Comparison of ENCODE assay signal across 8 mouse cellular contexts in genomic region chr8:105851651-105852143, GRCm38 (mm10). TPM values are rescaled to one million over a fixed set of nuclear protein-coding genes. Genes with fewer than 3 reads are reported as not detected.
DNase-seq lines count a peak whose midpoint lies in the region; ATAC-seq and TF ChIP-seq lines count a peak whose summit lies in the region.

No protein-coding gene starts in this region.

- H3K4me1 ChIP-seq in cerebellum, adult 2 months (ENCODE audit: control insufficient read depth, insufficient read depth, low read length) = no peaks in the 10 kb centered on the region
- peaks cover 13% of the 10 kb centered on the region; the same call in 1 of the 2 replicates for H3K4me1 ChIP-seq in forebrain, postnatal 0 days (ENCODE audit: insufficient read depth)
- peaks cover 20% of the 10 kb centered on the region for H3K4me1 ChIP-seq in lung, embryonic 15.5 days
- peaks cover 8% of the 10 kb centered on the region for H3K4me1 ChIP-seq in olfactory bulb, adult 2 months (ENCODE audit: control insufficient read depth, insufficient read depth, low read length)
- H3K4me1 ChIP-seq in thymus, adult 2 months (replicated peaks; ENCODE audit: control insufficient read depth, insufficient read depth, low read length) = peaks cover 18% of the 10 kb centered on the region

- no peaks in the 10 kb centered on the region for H3K9me3 ChIP-seq in forebrain, postnatal 0 days (ENCODE audit: low read length)
- no peaks in the 10 kb centered on the region for H3K9me3 ChIP-seq in lung, embryonic 15.5 days

- H3K4me2 ChIP-seq in forebrain, postnatal 0 days (ENCODE audit: low read depth) = peak overlapping the region; percentile 68
- peak overlapping the region; percentile 73 for H3K4me2 ChIP-seq in lung, embryonic 15.5 days

- H3K9ac ChIP-seq in forebrain, postnatal 0 days = peak overlapping the region; percentile 66
- peak overlapping the region; percentile 84 for H3K9ac ChIP-seq in lung, embryonic 15.5 days

- H3K27ac ChIP-seq in cerebellum, adult 2 months (ENCODE audit: insufficient read depth, low read length) = no peak overlapping the region
- peak overlapping the region; percentile 81 for H3K27ac ChIP-seq in forebrain, postnatal 0 days (ENCODE audit: low read depth, low read length)
- H3K27ac ChIP-seq in lung, embryonic 15.5 days = peak overlapping the region; percentile 74
- no peak overlapping the region for H3K27ac ChIP-seq in olfactory bulb, adult 2 months (ENCODE audit: insufficient read depth, low read depth, low read length)
- H3K27ac ChIP-seq in thymus, adult 2 months (ENCODE audit: control insufficient read depth, insufficient read depth, low read length) = peak overlapping the region; percentile 1; the same call in 1 of the 2 replicates

- TF ChIP-seq CTCF in cerebellum, adult 2 months (IDR thresholded peaks at IDR 0.05; ENCODE audit: borderline replicate concordance, insufficient read depth, low read depth, low read length) = no peak
- TF ChIP-seq CTCF in forebrain, postnatal 0 days (IDR thresholded peaks at IDR 0.05; ENCODE audit: low read depth) = no peak
- TF ChIP-seq CTCF in olfactory bulb, adult 2 months (IDR thresholded peaks at IDR 0.05; ENCODE audit: insufficient read depth, low read depth, low read length) = no peak
- TF ChIP-seq CTCF in thymus, adult 2 months (IDR thresholded peaks at IDR 0.05; ENCODE audit: borderline replicate concordance, control insufficient read depth, extremely low read depth, insufficient read depth, low read length, poor library complexity) = no peak

- TF ChIP-seq POLR2A in cerebellum, adult 2 months (IDR thresholded peaks at IDR 0.05; ENCODE audit: borderline replicate concordance, insufficient read depth, low read length) = peak; percentile 79
- TF ChIP-seq POLR2A in olfactory bulb, adult 2 months (IDR thresholded peaks at IDR 0.05; ENCODE audit: insufficient read depth, low read depth, low read length) = peak; percentile 86
- peak; percentile 94 for TF ChIP-seq POLR2A in thymus, adult 2 months (IDR thresholded peaks at IDR 0.05; ENCODE audit: control insufficient read depth, extremely low read depth, insufficient read depth, low read length, poor library complexity)

- under 1% methylated on average over 34 of the region's 34 CpGs for WGBS in cerebellum, adult 2 months
- WGBS in forebrain, postnatal 0 days = under 1% methylated on average over 34 of the region's 34 CpGs
- WGBS in lung, embryonic 15.5 days = under 1% methylated on average over 34 of the region's 34 CpGs
- WGBS in olfactory bulb, adult 2 months = under 1% methylated on average over 34 of the region's 34 CpGs
- under 1% methylated on average over 34 of the region's 34 CpGs for WGBS in thymus, adult 2 months

- ATAC-seq in forebrain, postnatal 0 days = peak; percentile 90
- peak; percentile 75 for ATAC-seq in lung, embryonic 15.5 days (ENCODE audit: borderline replicate concordance, extremely low read depth, low FRiP score, low TSS enrichment)

- no peaks in the 10 kb centered on the region for H3K27me3 ChIP-seq in cerebellum, adult 2 months (ENCODE audit: control insufficient read depth, insufficient read depth, low read length)
- H3K27me3 ChIP-seq in forebrain, postnatal 0 days (ENCODE audit: insufficient read depth, low read length) = no peaks in the 10 kb centered on the region
- no peaks in the 10 kb centered on the region for H3K27me3 ChIP-seq in lung, embryonic 15.5 days
- H3K27me3 ChIP-seq in thymus, adult 2 months (ENCODE audit: control insufficient read depth, insufficient read depth, low read length) = no peaks in the 10 kb centered on the region

- H3K36me3 ChIP-seq in forebrain, postnatal 0 days (ENCODE audit: insufficient read depth) = peaks cover 24% of the 10 kb centered on the region
- peaks cover 27% of the 10 kb centered on the region for H3K36me3 ChIP-seq in lung, embryonic 15.5 days
- peaks cover 11% of the 10 kb centered on the region for H3K36me3 ChIP-seq in thymus, adult 2 months (ENCODE audit: control insufficient read depth, insufficient read depth, low read length)

- peak; percentile 96 for DNase-seq in MN1 (ENCODE audit: low spot score)
- peak; percentile 84 for DNase-seq in cerebellum, adult 2 months
- DNase-seq in forebrain, postnatal 0 days = peak; percentile 95
- DNase-seq in heart, postnatal 4 days = peak; percentile 93
- DNase-seq in layer of hippocampus, adult 8-10 months (ENCODE audit: low spot score in 2 of 2) = peak; percentile 88
- peak; percentile 93 for DNase-seq in thymus, adult 2 months

- peak overlapping the region; percentile 69 for H3K4me3 ChIP-seq in cerebellum, adult 2 months (replicated peaks; ENCODE audit: insufficient read depth, low read depth, low read length)
- H3K4me3 ChIP-seq in forebrain, postnatal 0 days (ENCODE audit: low read depth, low read length) = peak overlapping the region; percentile 75
- H3K4me3 ChIP-seq in lung, embryonic 15.5 days = peak overlapping the region; percentile 75
- H3K4me3 ChIP-seq in olfactory bulb, adult 2 months (ENCODE audit: insufficient read depth, low read depth, low read length) = peak overlapping the region; percentile 97
- peak overlapping the region; percentile 59 for H3K4me3 ChIP-seq in thymus, adult 2 months (ENCODE audit: control insufficient read depth, insufficient read depth, low read length)

RNA-seq across cellular contexts. Expression of gene Cenpt, which starts 1.4 kb away (rescaled TPM):
- polyA plus RNA-seq in cerebellum, adult 2 months (2012; rRNA removed) = 27.8 and 30.8 TPM in 2 replicates
- 42.4 and 44.7 TPM in 2 replicates for total RNA-seq in forebrain, postnatal 0 days (2014; rRNA removed)
- polyA plus RNA-seq in forebrain, postnatal 0 days (2015; fragmentation: Nextera tagmentation; extraction: Ambion mirVana) = 39.0 and 42.8 TPM in 2 replicates
- 10 to 100 TPM; 16.8 to 18.4 TPM for total RNA-seq in heart, postnatal 4 days (2021)
- 10 to 100 TPM; 11.6 to 18.5 (median 14.0) TPM for total RNA-seq in layer of hippocampus, adult 8-10 months (2022)
- polyA plus RNA-seq in lung, embryonic 15.5 days (2015; fragmentation: Nextera tagmentation; extraction: Ambion mirVana) = 45.2 and 45.4 TPM in 2 replicates
- polyA plus RNA-seq in olfactory bulb, adult 2 months (2012; ENCODE audit: insufficient read depth, insufficient read length, low replicate concordance, missing spikeins) = not detected in 2 replicates
- polyA plus RNA-seq in thymus, adult 2 months (2012; rRNA removed) = 53.2 TPM in 2 replicates

RNA-seq across cellular contexts. Expression of gene Thap11, which starts 3.2 kb away (rescaled TPM):
- polyA plus RNA-seq in cerebellum, adult 2 months (2012; rRNA removed) = 52.0 and 53.5 TPM in 2 replicates
- 60.4 and 81.9 TPM in 2 replicates for total RNA-seq in forebrain, postnatal 0 days (2014; rRNA removed)
- 48.6 and 57.2 TPM in 2 replicates for polyA plus RNA-seq in forebrain, postnatal 0 days (2015; fragmentation: Nextera tagmentation; extraction: Ambion mirVana)
- 10 to 100 TPM; 26.4 to 29.3 TPM for total RNA-seq in heart, postnatal 4 days (2021)
- 10 to 100 TPM; 36.4 to 39.7 (median 38.3) TPM for total RNA-seq in layer of hippocampus, adult 8-10 months (2022)
- 67.9 and 68.2 TPM in 2 replicates for polyA plus RNA-seq in lung, embryonic 15.5 days (2015; fragmentation: Nextera tagmentation; extraction: Ambion mirVana)
- polyA plus RNA-seq in olfactory bulb, adult 2 months (2012; ENCODE audit: insufficient read depth, insufficient read length, low replicate concordance, missing spikeins) = not detected in 2 replicates
- 75.3 and 84.9 TPM in 2 replicates for polyA plus RNA-seq in thymus, adult 2 months (2012; rRNA removed)

RNA-seq across cellular contexts. Expression of gene Nutf2, which starts 8.7 kb away (rescaled TPM):
- polyA plus RNA-seq in cerebellum, adult 2 months (2012; rRNA removed) = 104 and 111 TPM in 2 replicates
- total RNA-seq in forebrain, postnatal 0 days (2014; rRNA removed) = 70.4 and 89.5 TPM in 2 replicates
- 142 and 146 TPM in 2 replicates for polyA plus RNA-seq in forebrain, postnatal 0 days (2015; fragmentation: Nextera tagmentation; extraction: Ambion mirVana)
- total RNA-seq in heart, postnatal 4 days (2021) = 10 to 100 TPM; 44.7 to 45.7 TPM
- total RNA-seq in layer of hippocampus, adult 8-10 months (2022) = 10 to 100 TPM; 12.8 to 36.2 (median 22.6) TPM
- polyA plus RNA-seq in lung, embryonic 15.5 days (2015; fragmentation: Nextera tagmentation; extraction: Ambion mirVana) = 231 and 277 TPM in 2 replicates
- polyA plus RNA-seq in olfactory bulb, adult 2 months (2012; ENCODE audit: insufficient read depth, insufficient read length, low replicate concordance, missing spikeins) = not detected in 2 replicates
- 52.4 and 54.4 TPM in 2 replicates for polyA plus RNA-seq in thymus, adult 2 months (2012; rRNA removed)

RNA-seq across cellular contexts. Expression of gene Tsnaxip1, which starts 24.2 kb away (rescaled TPM):
- polyA plus RNA-seq in cerebellum, adult 2 months (2012; rRNA removed) = 0.25 and 0.98 TPM in 2 replicates
- 0.67 and 1.2 TPM in 2 replicates for total RNA-seq in forebrain, postnatal 0 days (2014; rRNA removed)
- polyA plus RNA-seq in forebrain, postnatal 0 days (2015; fragmentation: Nextera tagmentation; extraction: Ambion mirVana) = 0.92 and 1.1 TPM in 2 replicates
- total RNA-seq in heart, postnatal 4 days (2021) = not detected
- total RNA-seq in layer of hippocampus, adult 8-10 months (2022) = under 1 TPM in 3 of 4 experiments, not detected in 1; 0.18 to 0.49 (median 0.31) TPM
- 1.3 and 1.5 TPM in 2 replicates for polyA plus RNA-seq in lung, embryonic 15.5 days (2015; fragmentation: Nextera tagmentation; extraction: Ambion mirVana)
- polyA plus RNA-seq in olfactory bulb, adult 2 months (2012; ENCODE audit: insufficient read depth, insufficient read length, low replicate concordance, missing spikeins) = not detected in 2 replicates
- polyA plus RNA-seq in thymus, adult 2 months (2012; rRNA removed) = 0.05 TPM in 2 replicates

RNA-seq across cellular contexts. Expression of gene Ranbp10, which starts 24.5 kb away (rescaled TPM):
- 30.5 and 32.1 TPM in 2 replicates for polyA plus RNA-seq in cerebellum, adult 2 months (2012; rRNA removed)
- 9.8 and 13.6 TPM in 2 replicates for total RNA-seq in forebrain, postnatal 0 days (2014; rRNA removed)
- 3.5 and 4.5 TPM in 2 replicates for polyA plus RNA-seq in forebrain, postnatal 0 days (2015; fragmentation: Nextera tagmentation; extraction: Ambion mirVana)
- 10 to 100 TPM; 22.3 to 23.1 TPM for total RNA-seq in heart, postnatal 4 days (2021)
- 10 to 100 TPM; 24.0 to 28.4 (median 26.2) TPM for total RNA-seq in layer of hippocampus, adult 8-10 months (2022)
- 9.9 and 12.0 TPM in 2 replicates for polyA plus RNA-seq in lung, embryonic 15.5 days (2015; fragmentation: Nextera tagmentation; extraction: Ambion mirVana)
- not detected in 2 replicates for polyA plus RNA-seq in olfactory bulb, adult 2 months (2012; ENCODE audit: insufficient read depth, insufficient read length, low replicate concordance, missing spikeins)
- 47.1 and 53.0 TPM in 2 replicates for polyA plus RNA-seq in thymus, adult 2 months (2012; rRNA removed)

Comparison
In these comparisons a context has a peak if more than half of its experiments do, and no peak if none do; other contexts are left out.
1. H3K27ac ChIP-seq: peak in forebrain, postnatal 0 days (single experiment), lung, embryonic 15.5 days (single experiment) and thymus, adult 2 months (single experiment); none in cerebellum, adult 2 months (single experiment) and olfactory bulb, adult 2 months (single experiment).
2. RNA of gene Thap11, which starts 3.2 kb away (polyA plus RNA-seq): 75.3 to 84.9 TPM in thymus, adult 2 months, 67.9 to 68.2 TPM in lung, embryonic 15.5 days, 52.0 to 53.5 TPM in cerebellum, adult 2 months and 48.6 to 57.2 TPM in forebrain, postnatal 0 days; not detected in olfactory bulb, adult 2 months; every median in the first group is over 10 times any median in the second.
3. RNA of gene Nutf2, which starts 8.7 kb away (polyA plus RNA-seq): 231 to 277 TPM in lung, embryonic 15.5 days, 142 to 146 TPM in forebrain, postnatal 0 days, 104 to 111 TPM in cerebellum, adult 2 months and 52.4 to 54.4 TPM in thymus, adult 2 months; not detected in olfactory bulb, adult 2 months; every median in the first group is over 10 times any median in the second.
4. Peak in every context shown above with its lines, with median percentiles within 50 percentile points of each other: DNase-seq, H3K4me3 ChIP-seq and POLR2A ChIP-seq.